Mouse (Mus musculus) thymus, postnatal 14 days (tissue): Measurements from ENCODE around the gene Hivep3.

ENCODE experiments used
- DNase-seq: peaks from one replicate; pipeline ENCODE4 v3.0.0; 2021

The Hivep3 gene

DNA sequence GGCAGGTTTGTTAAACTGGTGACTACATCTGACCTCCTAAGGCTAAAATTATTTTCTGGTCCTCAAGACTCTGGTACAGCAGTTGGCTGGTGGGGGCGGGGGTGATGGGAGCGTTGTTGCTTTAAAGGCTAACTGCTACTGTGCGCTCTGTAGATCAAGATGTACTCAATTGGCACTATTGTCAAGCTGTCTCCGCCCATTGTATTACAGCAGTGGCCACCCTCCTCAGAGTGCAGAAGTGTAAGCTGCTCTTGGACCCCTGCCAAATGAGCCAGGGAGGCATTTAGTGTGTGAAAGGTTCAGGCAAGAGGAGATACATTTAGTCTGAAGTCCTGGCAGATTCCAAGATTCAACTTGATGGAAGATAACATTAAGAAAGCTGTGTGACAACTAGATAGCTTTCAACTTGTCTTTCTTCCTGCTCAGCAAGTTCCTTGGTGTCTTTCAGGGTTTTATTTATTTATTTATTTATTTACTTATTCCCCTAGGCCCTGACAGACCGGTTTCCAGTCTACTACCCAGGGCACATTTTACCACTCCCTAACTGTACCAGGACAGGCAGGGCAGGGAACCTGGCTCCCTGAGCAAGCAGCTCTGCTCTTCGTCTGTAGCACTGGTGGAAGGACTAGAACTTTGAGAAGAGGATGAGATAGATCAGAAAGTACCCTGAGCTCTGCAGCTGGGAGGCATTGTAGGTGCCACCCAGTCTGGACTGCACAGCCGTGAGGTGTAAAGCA lies 83.2 kb downstream of the Hivep3 start:
- DNase-seq, result no peak

DNA sequence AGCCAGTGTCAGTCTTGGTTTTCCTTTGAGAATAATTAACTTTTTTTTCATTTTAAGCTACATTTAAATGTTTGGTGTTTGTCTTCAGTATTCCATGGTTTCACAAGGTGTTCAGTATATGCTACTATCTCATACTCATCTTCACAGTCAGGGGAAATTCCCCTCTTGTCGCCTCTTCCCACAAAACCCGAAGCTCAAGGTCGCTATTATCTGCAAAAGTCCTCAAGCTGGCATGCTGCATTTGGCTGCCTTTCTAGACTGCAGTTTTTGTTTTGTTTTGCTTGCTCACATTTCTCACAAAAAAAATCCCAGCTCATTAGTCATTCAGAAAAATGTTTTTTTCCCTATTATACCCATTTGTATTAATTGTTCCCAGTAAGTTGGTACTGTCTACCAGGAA lies 92.4 kb downstream of the Hivep3 start:
- DNase-seq, result no peak

- DNase-seq, result no peak
Observed at GRCm38 (mm10) chr4:119828386-119828785, 94.8 kb downstream of the Hivep3 start.

DNA sequence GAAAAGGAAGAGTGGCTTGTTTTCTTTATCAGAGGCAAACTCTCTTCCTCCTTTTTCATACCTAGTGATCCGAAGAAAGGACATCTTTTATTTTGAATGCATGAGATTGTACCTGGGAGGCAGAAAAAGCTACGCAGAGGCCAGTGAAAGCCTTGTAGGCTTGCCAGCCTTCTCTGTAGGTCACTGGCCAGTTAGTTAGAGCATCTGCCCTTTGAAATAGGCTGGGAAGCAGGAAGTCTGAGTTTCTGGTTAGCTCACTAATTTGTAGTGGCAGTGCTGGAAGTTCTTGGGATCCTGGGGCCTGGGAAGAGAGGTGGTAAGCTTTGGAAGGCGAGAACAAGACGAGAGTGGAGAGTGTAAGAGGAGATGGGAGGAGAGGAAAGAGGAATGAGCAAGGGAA lies 95.4 kb downstream of the Hivep3 start:
- no peak for DNase-seq

DNA sequence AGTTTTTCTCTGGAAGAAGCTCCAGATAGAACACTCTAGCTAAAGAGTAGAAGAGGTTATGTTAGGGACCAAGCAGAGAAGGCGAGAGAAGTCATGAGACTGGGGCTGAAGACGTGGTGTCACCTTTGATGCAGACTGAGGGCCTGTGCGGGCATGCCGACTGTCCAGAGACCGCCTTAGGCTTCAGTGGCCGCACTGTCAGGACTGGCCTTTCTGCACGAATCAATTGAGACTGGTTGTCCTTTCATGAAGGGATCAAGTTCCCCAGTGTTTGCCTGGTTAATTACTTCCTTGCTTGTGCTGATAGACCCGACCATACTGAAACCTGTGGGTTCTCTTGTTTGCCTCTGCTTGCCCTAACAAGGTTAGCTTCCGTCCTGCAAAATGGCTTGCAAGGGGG lies 99.7 kb downstream of the Hivep3 start:
- no peak for DNase-seq

DNA sequence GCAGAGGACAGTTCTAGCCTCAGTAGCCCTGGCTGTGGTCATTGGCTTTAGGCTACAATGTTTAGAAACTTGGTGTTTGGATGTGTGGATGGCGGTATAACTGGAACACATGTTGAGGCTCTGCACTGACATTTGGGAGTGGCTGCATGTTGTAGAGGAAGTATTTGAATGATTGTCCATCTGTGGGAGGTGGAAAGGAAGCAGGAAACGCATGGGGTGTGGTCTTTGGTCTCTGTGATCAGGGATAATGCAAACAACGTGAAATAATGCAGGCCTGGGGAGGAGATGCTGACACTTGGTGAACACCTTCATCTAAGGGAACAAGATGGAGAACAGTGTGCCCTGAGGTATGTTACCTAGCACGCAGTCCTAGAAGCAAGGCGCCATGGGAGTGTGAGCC lies 100.3 kb downstream of the Hivep3 start:
- no peak for DNase-seq

GRCm38 (mm10) chr4:119836181-119836580 lies 102.6 kb downstream of the Hivep3 start:
- DNase-seq, result no peak

GRCm38 (mm10) chr4:119837505-119838065 lies 104.0 kb downstream of the Hivep3 start:
- peak; percentile 19 for DNase-seq

- DNase-seq, result no peak
Observed at GRCm38 (mm10) chr4:119838308-119838707, 104.7 kb downstream of the Hivep3 start.

DNA sequence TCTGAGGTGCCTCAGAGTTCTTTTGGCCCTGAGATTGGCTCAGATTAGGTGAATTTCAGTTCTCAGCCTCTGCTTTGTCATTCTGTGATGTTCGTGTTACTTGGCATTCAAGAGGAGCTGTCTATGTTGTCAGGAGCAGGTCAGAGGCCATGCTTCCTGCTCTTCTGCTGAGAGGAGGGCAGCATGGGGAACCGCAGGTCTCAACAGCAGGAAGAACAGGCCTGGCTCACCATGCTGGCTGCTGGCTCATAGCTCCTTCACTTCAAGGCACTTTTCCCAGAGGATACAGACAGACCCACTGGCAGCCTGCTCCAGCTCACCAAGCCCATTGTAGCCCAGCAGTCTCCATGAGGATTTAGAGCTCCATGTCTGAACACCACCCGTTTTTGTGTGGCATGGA lies 109.7 kb downstream of the Hivep3 start:
- DNase-seq, result no peak

DNA sequence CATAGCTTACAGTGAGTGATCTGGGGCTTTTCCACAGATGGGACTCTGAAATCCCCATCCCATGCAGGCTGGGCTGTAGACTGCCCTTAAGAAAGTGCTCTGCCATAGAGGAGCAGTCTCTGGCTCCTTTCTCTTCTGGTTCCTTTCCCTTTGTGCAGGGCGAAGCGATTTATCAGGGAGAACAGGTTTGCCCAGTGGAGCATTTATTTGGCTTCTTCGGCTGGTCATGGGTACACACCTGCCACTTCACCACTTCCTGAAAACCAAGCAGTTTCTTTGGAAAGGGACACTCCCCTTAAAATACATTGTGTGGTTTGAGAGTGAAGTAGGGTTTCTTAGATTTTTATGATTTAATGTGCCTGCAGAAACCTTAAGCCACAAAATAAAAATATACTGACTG lies 110.7 kb downstream of the Hivep3 start:
- DNase-seq, result no peak

DNA sequence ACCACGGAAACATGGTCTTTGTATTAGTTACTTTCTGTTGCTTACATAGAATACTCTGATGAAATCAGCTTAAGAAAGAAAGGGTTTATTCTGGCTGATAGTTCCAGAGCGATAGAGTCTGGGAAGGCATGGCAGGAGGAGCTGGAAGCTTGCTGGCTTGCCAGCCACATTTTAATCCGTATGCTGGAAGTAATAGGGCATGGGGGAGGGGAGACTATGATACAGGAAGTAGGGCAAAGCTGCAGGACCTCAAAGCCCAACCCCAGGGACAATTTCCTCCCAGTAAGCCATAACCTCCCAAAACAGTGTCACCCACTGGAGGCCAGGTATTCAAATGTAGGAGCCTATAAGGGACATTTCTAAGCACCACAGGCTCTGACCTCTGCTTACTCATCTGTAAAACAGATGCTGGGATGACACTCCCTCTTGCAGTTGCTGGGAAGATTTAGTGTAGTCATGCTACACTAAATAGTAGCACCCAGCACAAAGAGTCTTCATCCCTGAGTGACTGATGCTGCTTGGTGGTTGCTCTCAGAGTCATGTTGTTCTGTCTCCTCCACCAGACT lies 112.1 kb downstream of the Hivep3 start:
- DNase-seq, result peak; percentile 36

DNA sequence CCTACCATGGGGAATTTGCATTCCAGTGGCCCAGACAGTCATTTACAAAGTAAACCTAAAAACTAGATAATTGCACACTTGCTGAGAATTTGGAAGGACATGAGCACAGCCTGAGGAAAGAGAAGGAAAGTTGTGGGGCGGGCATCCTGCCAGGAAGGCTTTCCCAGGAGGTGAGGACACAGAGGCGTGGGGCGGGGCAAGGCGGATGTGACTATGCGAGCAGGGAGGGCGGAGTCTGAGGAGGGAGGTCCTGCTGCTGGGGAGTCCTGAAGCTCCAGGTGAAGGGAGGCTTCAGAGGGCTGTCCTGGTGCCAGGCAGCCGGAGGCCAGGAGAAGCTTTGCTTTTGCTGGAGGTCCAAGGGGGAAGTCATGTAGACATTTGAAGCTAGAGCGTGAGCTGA lies 118.9 kb downstream of the Hivep3 start:
- DNase-seq, result no peak

- no peak for DNase-seq
Observed at GRCm38 (mm10) chr4:119854307-119855144, 120.9 kb downstream of the Hivep3 start.

GRCm38 (mm10) chr4:119859454-119859853 lies 125.9 kb downstream of the Hivep3 start:
- DNase-seq, result no peak

- no peak for DNase-seq
Observed at GRCm38 (mm10) chr4:119861001-119861400, 127.4 kb downstream of the Hivep3 start.

- DNase-seq, result peak; percentile 46
Observed at GRCm38 (mm10) chr4:119865827-119866455, 132.4 kb downstream of the Hivep3 start.

DNA sequence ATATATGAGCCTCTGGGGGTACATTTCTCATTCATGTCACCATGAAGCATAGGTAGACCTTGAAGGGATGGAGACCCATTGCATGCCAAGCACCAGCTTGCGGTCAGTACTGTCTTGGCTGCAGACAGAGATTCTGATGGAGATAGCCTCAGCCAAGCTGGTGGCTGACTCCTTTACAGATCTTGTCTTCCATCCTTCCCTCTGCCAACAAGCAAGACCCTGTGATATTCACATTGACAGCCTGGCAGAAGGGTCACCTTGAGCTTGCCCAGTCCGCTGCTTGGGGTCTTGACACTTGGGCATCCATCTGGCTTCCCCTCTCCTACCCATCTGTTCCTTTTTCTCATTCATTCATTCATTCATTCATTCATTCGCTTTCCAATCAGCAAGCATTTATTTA lies 133.5 kb downstream of the Hivep3 start:
- no peak for DNase-seq

DNA sequence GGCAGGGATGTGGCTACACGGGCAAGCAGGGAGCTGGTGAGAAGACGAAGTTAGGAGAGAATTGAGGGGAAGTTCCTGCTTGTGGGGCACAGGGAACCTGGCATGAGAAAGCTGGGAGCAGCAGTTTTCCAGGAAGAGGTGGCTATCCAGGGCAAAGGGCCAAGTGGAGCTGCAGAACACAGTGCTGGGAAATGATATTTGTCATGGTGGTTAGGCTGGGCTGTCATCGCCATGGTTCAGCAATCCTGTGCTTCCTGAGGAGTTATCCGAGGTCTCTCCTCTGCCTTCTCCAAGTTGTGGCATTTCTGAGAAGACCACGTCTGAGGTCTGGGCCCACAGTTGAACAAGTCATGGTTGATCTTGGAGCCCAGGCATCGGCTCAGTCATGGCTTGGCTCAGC lies 136.8 kb downstream of the Hivep3 start:
- no peak for DNase-seq

DNA sequence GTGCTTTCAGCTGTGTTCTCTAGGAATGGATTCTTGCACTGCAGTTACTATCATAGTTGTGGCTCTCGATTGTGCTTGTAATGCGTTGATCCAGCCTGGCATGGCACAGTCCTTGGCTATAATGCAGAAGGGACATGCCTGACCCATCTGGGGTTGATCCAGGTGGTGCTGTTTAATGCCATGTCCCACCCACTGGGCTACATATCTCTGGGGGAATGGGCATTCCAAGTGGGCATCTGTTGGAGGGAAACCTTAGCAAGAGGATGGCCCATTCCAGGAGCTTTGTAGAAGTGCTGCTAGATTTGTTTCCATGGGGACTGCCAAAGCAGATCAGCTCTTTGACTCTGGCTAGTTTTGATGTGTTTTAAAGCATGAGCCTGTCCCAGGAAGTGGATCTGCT lies 137.9 kb downstream of the Hivep3 start:
- no peak for DNase-seq

- no peak for DNase-seq
Observed at GRCm38 (mm10) chr4:119871861-119872582, 138.4 kb downstream of the Hivep3 start.

DNA sequence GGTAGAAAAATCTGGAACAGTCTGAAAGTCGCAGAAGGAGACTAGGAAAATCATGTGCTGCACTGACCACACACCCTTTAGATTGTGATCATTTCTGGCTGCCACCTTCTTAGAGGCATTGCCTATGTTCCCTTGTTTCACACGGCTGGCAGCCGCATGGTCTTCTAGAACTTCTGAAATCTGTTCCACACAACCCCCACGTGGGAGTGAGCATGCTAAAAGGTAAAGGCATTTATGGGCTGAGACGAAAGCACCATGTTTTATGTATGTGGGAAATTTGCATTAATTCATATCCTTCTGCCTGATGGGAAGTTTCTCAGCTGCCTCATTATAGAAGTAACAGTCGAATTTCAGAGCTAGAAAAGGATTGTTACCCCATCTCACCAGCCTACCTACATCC lies 140.4 kb downstream of the Hivep3 start:
- no peak for DNase-seq

- DNase-seq, result peak; percentile 62
Observed at GRCm38 (mm10) chr4:119875592-119875991, 142.0 kb downstream of the Hivep3 start.
